Mouse (Mus musculus) ovary, postnatal 14 days (tissue): ENCODE data around the gene Mxi1.
"Not testable (repeated sequence)": the region's sequence is repeated elsewhere in the genome, so short reads cannot be mapped to it uniquely, and the experiment has no call there.

Source experiments
- DNase-seq: peaks from one replicate; pipeline ENCODE4 v3.0.0; 2022; ENCODE audit warnings: low spot score

Gene Mxi1

GRCm38 (mm10) chr19:53364963-53365362, 54.6 kb downstream of the Mxi1 start:
- DNase-seq = peak; percentile 39

DNA sequence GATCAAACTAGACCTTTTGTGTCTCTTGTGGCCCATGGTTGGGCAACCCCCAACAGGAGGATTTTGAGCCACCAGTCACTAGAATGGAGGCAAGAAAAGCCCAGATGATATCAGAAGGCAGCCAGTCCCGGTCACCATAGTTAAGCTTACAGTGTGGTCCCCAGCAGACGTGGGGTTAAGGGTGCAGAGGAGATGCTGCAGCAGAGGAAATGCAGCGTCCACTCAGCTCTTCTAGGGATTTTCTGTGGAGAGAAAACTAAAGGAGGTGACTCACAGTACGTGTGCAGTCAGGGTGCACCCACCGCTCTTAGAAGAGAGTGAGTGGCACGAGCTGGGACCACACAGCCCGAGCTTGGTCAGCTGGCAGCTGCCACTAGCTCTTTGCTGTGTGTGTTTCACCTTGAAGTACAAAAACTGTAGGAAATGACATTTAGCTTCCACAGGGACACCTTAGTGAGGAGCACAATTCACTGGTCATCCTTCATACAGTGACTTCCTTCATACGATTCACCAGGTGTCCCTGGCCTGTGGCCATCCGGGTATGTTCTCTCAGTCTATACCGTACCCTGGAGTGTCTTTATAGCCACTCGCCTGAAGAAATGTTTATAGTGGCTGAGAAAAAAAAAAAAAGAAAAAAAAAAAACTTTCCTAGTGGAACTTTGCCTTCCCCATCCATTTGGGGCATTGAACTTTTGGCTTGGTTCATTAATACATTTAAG, 55.9 kb downstream of the Mxi1 start:
- DNase-seq = no peak

- no peak for DNase-seq
Measured at GRCm38 (mm10) chr19:53366881-53367280, 56.6 kb downstream of the Mxi1 start.

DNA sequence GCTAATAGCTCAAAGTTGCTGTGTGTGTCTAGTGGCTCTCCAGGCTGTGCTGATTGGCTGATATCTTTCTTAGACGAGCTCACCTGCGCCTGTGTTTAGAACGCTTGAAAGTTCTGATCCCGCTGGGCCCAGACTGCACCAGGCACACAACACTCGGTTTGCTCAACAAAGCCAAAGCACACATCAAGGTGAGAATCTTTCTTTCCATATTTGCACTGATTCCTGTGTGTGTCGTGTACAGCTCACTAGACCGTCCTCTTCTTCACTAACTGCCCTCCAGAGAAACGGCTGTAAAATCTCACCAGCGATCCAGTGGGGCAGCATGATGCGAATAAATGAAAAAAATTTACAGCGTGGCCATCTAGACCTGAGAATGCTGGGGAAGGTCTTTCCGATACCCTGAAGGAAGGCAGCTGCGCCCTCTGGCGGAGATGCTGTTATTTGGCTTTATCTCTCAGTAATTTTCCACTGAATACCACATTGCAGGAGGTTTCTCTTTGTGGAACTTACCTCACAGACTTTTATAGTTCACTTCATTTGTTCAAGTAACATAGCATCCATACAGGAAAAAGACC, 59.2 kb downstream of the Mxi1 start:
- peak; percentile 73 for DNase-seq

DNA sequence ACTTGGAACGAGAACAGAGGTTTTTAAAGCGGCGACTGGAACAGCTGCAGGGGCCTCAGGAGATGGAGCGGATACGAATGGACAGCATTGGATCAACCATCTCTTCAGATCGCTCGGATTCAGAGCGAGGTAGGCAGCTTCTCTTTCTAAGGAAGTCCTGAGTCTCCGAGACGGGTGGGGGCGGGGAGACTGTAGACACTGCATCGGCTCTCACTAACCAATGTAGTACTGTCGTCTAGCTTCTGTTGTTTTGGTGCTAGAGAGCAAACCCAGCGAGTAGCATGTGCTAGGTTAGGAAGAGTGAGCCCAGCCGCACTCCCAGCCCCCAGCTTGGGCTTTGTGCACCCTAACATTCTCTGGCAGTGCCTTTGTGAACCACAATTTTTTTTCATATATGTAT, 59.9 kb downstream of the Mxi1 start:
- DNase-seq = no peak

DNA sequence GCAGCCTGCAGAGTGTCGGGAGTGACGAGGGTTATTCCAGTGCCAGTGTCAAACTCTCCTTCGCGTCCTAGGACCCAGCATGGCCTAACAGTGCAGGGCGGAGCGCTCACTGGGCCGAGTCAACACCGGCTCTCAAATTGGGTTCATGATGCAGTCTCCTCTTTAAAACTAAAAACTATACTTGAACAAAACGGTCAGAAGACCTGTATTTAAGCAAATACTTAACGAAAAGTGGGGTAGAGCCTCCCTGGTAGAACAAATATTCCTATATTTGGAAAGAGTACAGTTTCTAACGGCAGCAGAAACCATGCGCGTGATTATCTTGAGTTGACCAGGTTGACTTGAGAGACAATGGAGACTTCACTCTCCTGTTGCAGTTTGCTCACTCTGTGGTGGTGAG, 61.3 kb downstream of the Mxi1 start, which contains the start of gene Gm10197:
Gene Gm10197, minus strand, starts transcription at position 101 of the 400 bp plus-strand sequence.
- DNase-seq = no peak

DNA sequence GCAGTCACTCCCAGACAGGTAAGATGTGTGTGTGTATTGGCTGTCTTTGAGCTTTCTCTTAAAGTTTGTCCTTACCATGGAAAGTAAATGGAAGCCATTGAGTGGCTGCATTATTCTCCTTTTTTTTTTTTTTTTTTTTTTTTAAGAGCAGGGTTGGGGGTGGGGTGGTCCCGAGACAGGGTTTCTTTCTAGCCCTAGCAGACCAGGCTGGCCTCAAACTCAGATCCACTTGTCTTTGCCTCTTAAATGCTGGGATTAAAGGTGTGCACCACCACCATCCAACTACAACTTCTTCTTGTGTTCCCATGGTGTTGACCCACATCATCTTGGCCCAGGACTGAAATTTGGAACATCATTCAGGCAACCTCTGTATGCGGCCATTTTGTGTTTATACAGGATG, 63.3 kb downstream of the Mxi1 start:
- no peak for DNase-seq

GRCm38 (mm10) chr19:53375299-53375698, 65.0 kb downstream of the Mxi1 start:
- DNase-seq = no peak

- DNase-seq = no peak
Measured at GRCm38 (mm10) chr19:53375816-53376215, 65.5 kb downstream of the Mxi1 start.

GRCm38 (mm10) chr19:53377652-53378051, 67.3 kb downstream of the Mxi1 start:
- DNase-seq = no peak

DNA sequence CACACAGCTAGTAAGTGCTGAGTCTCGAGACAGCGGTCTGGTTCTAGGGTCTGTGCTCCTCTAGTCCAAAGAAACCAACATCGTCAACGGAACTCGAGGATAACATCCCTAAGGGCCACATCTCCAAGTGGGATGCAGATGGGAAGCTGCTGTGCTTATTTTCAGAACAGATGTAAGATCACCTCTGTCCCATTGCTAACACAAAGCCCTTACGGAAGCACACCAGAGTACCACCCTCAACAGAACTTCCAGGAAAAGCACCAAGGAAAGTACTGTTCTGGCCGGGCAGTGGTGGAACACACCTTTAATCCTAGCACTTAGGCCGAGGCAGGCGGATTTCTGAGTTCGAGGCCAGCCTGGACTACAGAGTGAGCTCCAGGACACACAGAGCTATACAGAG, 68.1 kb downstream of the Mxi1 start:
- no peak for DNase-seq

DNA sequence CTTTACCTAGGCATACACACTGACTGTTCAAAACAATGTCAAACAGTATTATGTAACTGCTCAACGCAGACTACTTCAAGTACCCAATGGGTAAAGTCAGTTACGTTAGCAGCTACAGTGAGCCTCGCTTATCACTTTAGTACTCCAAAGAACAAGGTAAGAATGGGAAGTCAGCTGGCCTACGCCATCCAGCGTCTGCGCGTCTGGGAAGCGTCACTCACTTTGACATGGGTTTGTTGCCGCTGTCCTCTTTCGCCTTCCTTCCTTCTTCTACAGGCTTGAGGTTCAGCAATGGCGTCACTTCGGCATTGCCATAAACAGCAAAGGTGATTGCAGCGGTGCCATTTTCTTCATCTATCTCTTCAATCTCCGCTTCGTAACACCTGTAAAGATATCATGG, 73.0 kb downstream of the Mxi1 start:
- DNase-seq = no peak

GRCm38 (mm10) chr19:53389417-53389816, 79.1 kb downstream of the Mxi1 start:
- no peak for DNase-seq

GRCm38 (mm10) chr19:53389851-53390431, 79.6 kb downstream of the Mxi1 start:
- no peak for DNase-seq

DNA sequence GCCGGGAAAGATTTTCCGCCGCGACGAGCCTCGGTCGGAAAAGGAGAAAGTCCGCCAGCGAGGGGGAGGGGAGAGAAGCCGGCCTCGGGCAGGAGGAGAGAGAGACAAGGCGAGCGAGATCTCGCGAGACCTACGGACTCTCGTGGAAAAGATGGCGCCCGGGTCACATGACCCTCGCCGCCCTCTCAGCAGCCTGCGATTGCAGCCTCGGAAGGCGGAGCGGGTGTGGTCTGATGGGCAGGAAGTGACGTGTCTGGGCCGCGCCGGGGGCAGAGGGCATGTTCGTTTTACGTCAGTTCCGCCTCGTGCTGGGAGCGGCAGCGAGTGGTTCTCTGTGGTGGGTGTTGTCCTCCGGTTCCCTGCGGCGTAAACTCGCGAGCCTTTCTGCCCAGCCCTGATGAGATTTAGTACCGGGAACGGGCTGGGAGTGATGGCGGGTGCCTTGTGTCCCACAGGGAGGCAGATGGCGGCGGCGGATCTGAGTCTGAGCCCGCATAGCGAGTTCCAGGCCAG, 80.2 kb downstream of the Mxi1 start, which contains the start of gene Smndc1:
Gene Smndc1, minus strand, starts transcription at position 84 of the 513 bp plus-strand sequence.
- DNase-seq = peak; percentile 95

DNA sequence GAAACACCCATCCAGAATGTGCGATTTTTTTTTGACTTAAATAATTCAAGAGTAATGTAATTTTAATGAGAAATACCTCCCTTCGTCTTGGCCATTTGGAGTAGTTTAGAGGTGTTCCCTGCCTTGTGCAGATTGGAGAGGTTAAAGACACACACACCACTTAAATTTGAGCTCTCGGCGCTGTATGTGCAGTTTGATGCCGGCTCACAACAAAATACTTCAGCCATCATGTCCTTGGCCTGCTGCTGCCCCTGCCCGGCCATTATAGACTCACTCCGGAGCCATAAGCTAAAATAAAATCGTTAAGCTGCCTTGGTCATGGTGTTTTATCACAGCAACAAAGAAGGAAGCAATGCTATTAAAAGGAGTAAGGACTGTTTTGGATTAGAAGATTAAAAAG, 81.1 kb downstream of the Mxi1 start:
- DNase-seq = no peak

GRCm38 (mm10) chr19:53391787-53392186, 81.5 kb downstream of the Mxi1 start:
- no peak for DNase-seq

- no peak for DNase-seq
Measured at GRCm38 (mm10) chr19:53392781-53393343, 82.5 kb downstream of the Mxi1 start.

GRCm38 (mm10) chr19:53393646-53394045, 83.3 kb downstream of the Mxi1 start:
- DNase-seq = no peak

DNA sequence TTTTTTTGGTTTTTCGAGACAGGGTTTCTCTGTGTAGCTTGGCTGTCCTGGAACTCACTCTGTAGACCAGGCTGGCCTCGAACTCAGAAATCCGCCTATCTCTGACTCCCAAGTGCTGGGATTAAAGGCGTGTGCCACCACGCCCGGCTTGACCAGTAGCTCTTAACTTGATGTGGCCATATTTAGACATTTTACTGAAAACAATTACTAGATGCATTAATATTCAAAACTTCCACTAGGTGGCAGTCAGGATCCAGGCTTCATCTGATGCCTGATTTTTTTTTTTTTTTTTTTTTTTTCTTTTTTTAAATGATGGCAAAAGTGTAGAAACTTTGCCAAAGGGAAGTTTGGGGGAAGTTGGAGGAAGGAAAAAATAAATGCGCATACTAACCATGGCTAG, 84.2 kb downstream of the Mxi1 start:
- peak; percentile 36 for DNase-seq

DNA sequence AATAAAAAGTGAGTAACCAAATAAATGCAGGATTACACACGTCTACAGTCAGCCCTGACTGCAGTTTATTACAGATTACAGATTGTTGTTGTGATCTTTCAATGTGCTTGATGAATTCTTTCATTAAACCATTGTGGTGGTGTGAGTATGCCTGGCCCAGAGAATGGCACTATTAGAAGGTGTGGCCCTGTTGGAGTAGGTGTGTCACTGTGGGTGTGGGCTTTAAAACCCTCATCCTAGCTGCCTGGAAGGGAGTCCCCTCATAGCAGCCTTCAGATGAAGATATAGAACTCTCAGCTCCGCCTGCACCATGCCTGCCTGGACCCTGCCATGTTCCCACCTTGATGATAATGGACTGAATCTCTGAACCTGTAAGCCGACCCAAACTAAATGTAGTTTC, 84.6 kb downstream of the Mxi1 start:
- DNase-seq = not testable (repeated sequence)

GRCm38 (mm10) chr19:53395805-53396204, 85.5 kb downstream of the Mxi1 start:
- not testable (repeated sequence) for DNase-seq
